Mouse (Mus musculus) ES-Bruce4 (cell line): Measurements from ENCODE around the gene Fgfr2.

Experiments used
- CTCF ChIP-seq: IDR thresholded peaks from one replicate; pipeline ENCODE4 v1.8.1; 2011; ENCODE audit warnings: low read depth, low read length
- EP300 ChIP-seq: IDR thresholded peaks from 2 replicates; pipeline ENCODE4 v1.6.1; 2011; ENCODE audit warnings: low read depth, low read length; ENCODE audit not compliant: insufficient read depth
- POLR2A ChIP-seq: IDR thresholded peaks from one replicate; pipeline ENCODE4 v1.8.1; 2011; ENCODE audit warnings: low read length; ENCODE audit not compliant: insufficient read depth

DNA sequence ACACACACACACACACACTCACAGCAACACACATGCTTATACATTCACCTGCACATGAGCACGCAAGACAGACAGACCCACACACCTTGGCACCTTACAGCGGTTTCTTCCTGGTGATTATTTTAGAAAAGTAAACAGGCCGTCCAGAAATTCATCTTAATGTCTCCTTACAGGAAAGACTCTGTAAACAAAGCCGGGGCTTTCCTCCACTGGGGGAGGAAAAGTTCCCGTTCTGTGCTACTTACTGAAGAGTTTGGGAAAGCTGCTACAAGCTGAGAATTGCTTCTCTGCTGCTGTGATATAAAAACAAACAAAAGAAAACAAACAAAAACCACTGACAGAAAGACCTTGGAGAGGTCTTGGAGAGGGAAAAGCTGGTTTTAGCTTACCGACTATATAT is 2314.5 kb downstream of the Fgfr2 start:
- TF ChIP-seq EP300 = no peak
- TF ChIP-seq CTCF = no peak
- TF ChIP-seq POLR2A = no peak
